Mouse (Mus musculus) limb, embryonic 10.5 days (tissue): Measurements from ENCODE around the gene Adpgk. TPM values are rescaled to one million over a fixed set of nuclear protein-coding genes. Genes with fewer than 3 reads are reported as not detected.

Experiments
- DNase-seq: peaks from one replicate; pipeline ENCODE4 v3.0.0-alpha.2; 2017; ENCODE audit warnings: low spot score
- H3K27ac ChIP-seq: fragments of 300-500 bp; sonication (generic); 2 replicates; pipeline ENCODE4 v1.5.1; 2016; ENCODE audit warnings: mild to moderate bottlenecking
- H3K27me3 ChIP-seq: fragments of 300-500 bp; sonication (generic); 2 replicates; pipeline ENCODE4 v1.6.1; 2016; ENCODE audit warnings: low read depth, mild to moderate bottlenecking; ENCODE audit not compliant: poor library complexity, severe bottlenecking
- H3K36me3 ChIP-seq: fragments of 300-500 bp; sonication (generic); 2 replicates; pipeline ENCODE4 v1.6.1; 2016; ENCODE audit warnings: mild to moderate bottlenecking, moderate library complexity
- H3K4me1 ChIP-seq: fragments of 300-500 bp; sonication (generic); 2 replicates; pipeline ENCODE4 v1.6.1; 2016
- H3K4me3 ChIP-seq: fragments of 300-500 bp; sonication (generic); 2 replicates; pipeline ENCODE4 v1.5.1; 2016; ENCODE audit warnings: mild to moderate bottlenecking, moderate library complexity
- H3K9me3 ChIP-seq: fragments of 300-500 bp; sonication (generic); replicated peaks from 2 replicates; pipeline ENCODE4 v1.6.1; 2016; ENCODE audit warnings: mild to moderate bottlenecking
- WGBS: fragments of 180-500 bp; shearing (Covaris S2); methylation state at CpG from one replicate; pipeline ENCODE4 v1.1.7; 2016; 5-methylcytosine and 5-hydroxymethylcytosine counted together
- polyA plus RNA-seq: library from polyadenylated mRNA; unstranded; fragments of >200 nt; fragmentation: Nextera tagmentation; extraction: Ambion mirVana; gene quantifications from 2 replicates; pipeline ENCODE4 v1.2.1, GENCODE M21; 2016

Gene Adpgk
- 45.8 and 46.9 TPM in 2 replicates for polyA plus RNA-seq

GRCm38 (mm10) chr9:59290957-59291687, at the start of gene Adpgk:
Adpgk (plus strand) TSS chr9:59291558.
- H3K27ac ChIP-seq, result peak within 1 kb of the TSS; percentile 96
- DNase-seq, result peak; percentile 97
- 3% methylated on average over 58 of the region's 58 CpGs for WGBS
- H3K36me3 ChIP-seq, result peaks cover 4% of the 10 kb centered on the region; the same call in 1 of the 2 replicates
- peaks cover 52% of the 10 kb centered on the region for H3K4me1 ChIP-seq
- no peaks in the 10 kb centered on the region for H3K27me3 ChIP-seq
- no peaks in the 10 kb centered on the region for H3K9me3 ChIP-seq
- peak within 1 kb of the TSS; percentile 97 for H3K4me3 ChIP-seq

- 57% methylated on average over 7 of the region's 7 CpGs for WGBS
- DNase-seq, result peak; percentile 29
- peaks cover 24% of the 10 kb centered on the region for H3K4me1 ChIP-seq
- H3K27me3 ChIP-seq, result no peaks in the 10 kb centered on the region
- no peak overlapping the region for H3K27ac ChIP-seq
- no peak overlapping the region for H3K4me3 ChIP-seq
- H3K9me3 ChIP-seq, result no peaks in the 10 kb centered on the region
- no peaks in the 10 kb centered on the region for H3K36me3 ChIP-seq
These were observed 46.2 kb upstream of the Adpgk start for GRCm38 (mm10) chr9:59245181-59245580.

GRCm38 (mm10) chr9:59246456-59247029, 44.8 kb upstream of the Adpgk start:
- DNase-seq, result peak; percentile 33
- WGBS, result 45% methylated on average over 6 of the region's 6 CpGs

GRCm38 (mm10) chr9:59249359-59249758, 42.0 kb upstream of the Adpgk start:
- no peaks in the 10 kb centered on the region for H3K36me3 ChIP-seq
- H3K27ac ChIP-seq, result no peak overlapping the region
- H3K9me3 ChIP-seq, result no peaks in the 10 kb centered on the region
- 86% methylated on average over 3 of the region's 3 CpGs for WGBS
- H3K4me3 ChIP-seq, result no peak overlapping the region
- DNase-seq, result no peak
- peaks cover 24% of the 10 kb centered on the region for H3K4me1 ChIP-seq
- H3K27me3 ChIP-seq, result no peaks in the 10 kb centered on the region

More at GRCm38 (mm10) chr9:59246456-59247029, 44.8 kb upstream of the Adpgk start:
- no peaks in the 10 kb centered on the region for H3K9me3 ChIP-seq
- no peaks in the 10 kb centered on the region for H3K36me3 ChIP-seq
- no peak overlapping the region for H3K4me3 ChIP-seq
- H3K4me1 ChIP-seq, result peaks cover 24% of the 10 kb centered on the region
- peak overlapping the region; percentile 59; the same call in 1 of the 2 replicates for H3K27ac ChIP-seq
- no peaks in the 10 kb centered on the region for H3K27me3 ChIP-seq

GRCm38 (mm10) chr9:59250272-59250671, 41.1 kb upstream of the Adpgk start:
- Histone ChIP-seq H3K4me3 (no peak overlapping the region), H3K27ac (no peak overlapping the region), H3K27me3 (no peaks in the 10 kb centered on the region), H3K9me3 (no peaks in the 10 kb centered on the region), H3K36me3 (no peaks in the 10 kb centered on the region), H3K4me1 (peaks cover 23% of the 10 kb centered on the region)
- DNase-seq, result no peak
- WGBS, result 66% methylated on average over 3 of the region's 3 CpGs

GRCm38 (mm10) chr9:59254716-59255421, 36.5 kb upstream of the Adpgk start:
- Histone ChIP-seq H3K27me3 (no peaks in the 10 kb centered on the region), H3K9me3 (no peaks in the 10 kb centered on the region), H3K4me3 (no peak overlapping the region), H3K4me1 (peaks cover 4% of the 10 kb centered on the region), H3K36me3 (no peaks in the 10 kb centered on the region), H3K27ac (no peak overlapping the region)
- 83% methylated on average over 5 of the region's 5 CpGs for WGBS
- DNase-seq, result no peak

GRCm38 (mm10) chr9:59259806-59260454, 31.4 kb upstream of the Adpgk start:
- WGBS, result 57% methylated on average over 9 of the region's 9 CpGs
- peak overlapping the region; percentile 73 for H3K27ac ChIP-seq

GRCm38 (mm10) chr9:59266332-59266731, 25.0 kb upstream of the Adpgk start:
- no peak overlapping the region for H3K4me3 ChIP-seq
- H3K36me3 ChIP-seq, result no peaks in the 10 kb centered on the region
- peaks cover 10% of the 10 kb centered on the region for H3K4me1 ChIP-seq
- 58% methylated on average over 6 of the region's 6 CpGs for WGBS
- no peaks in the 10 kb centered on the region for H3K27me3 ChIP-seq
- H3K9me3 ChIP-seq, result no peaks in the 10 kb centered on the region
- H3K27ac ChIP-seq, result no peak overlapping the region
- no peak for DNase-seq

More at GRCm38 (mm10) chr9:59259806-59260454, 31.4 kb upstream of the Adpgk start:
- H3K36me3 ChIP-seq, result no peaks in the 10 kb centered on the region
- no peak overlapping the region for H3K4me3 ChIP-seq
- no peak for DNase-seq
- no peaks in the 10 kb centered on the region for H3K27me3 ChIP-seq
- H3K9me3 ChIP-seq, result no peaks in the 10 kb centered on the region
- peaks cover 23% of the 10 kb centered on the region for H3K4me1 ChIP-seq

GRCm38 (mm10) chr9:59269728-59270127, 21.6 kb upstream of the Adpgk start:
- Histone ChIP-seq H3K27ac (no peak overlapping the region), H3K9me3 (no peaks in the 10 kb centered on the region), H3K27me3 (no peaks in the 10 kb centered on the region), H3K36me3 (no peaks in the 10 kb centered on the region), H3K4me1 (peaks cover 11% of the 10 kb centered on the region), H3K4me3 (no peak overlapping the region)
- 36% methylated on average over 5 of the region's 5 CpGs for WGBS
- DNase-seq, result peak; percentile 66

GRCm38 (mm10) chr9:59271081-59271480, 20.3 kb upstream of the Adpgk start:
- DNase-seq, result no peak
- no peak overlapping the region for H3K4me3 ChIP-seq
- 34% methylated on average over 4 of the region's 4 CpGs for WGBS

GRCm38 (mm10) chr9:59271711-59272110, 19.6 kb upstream of the Adpgk start:
- Histone ChIP-seq H3K9me3 (no peaks in the 10 kb centered on the region), H3K27me3 (no peaks in the 10 kb centered on the region), H3K36me3 (no peaks in the 10 kb centered on the region), H3K27ac (no peak overlapping the region), H3K4me1 (peaks cover 11% of the 10 kb centered on the region), H3K4me3 (no peak overlapping the region)
- WGBS, result 59% methylated on average over 6 of the region's 6 CpGs
- no peak for DNase-seq

More at GRCm38 (mm10) chr9:59271081-59271480, 20.3 kb upstream of the Adpgk start:
- Histone ChIP-seq H3K36me3 (no peaks in the 10 kb centered on the region), H3K9me3 (no peaks in the 10 kb centered on the region), H3K4me1 (peaks cover 11% of the 10 kb centered on the region), H3K27ac (no peak overlapping the region), H3K27me3 (no peaks in the 10 kb centered on the region)

GRCm38 (mm10) chr9:59273199-59273598, 18.2 kb upstream of the Adpgk start:
- Histone ChIP-seq H3K9me3 (no peaks in the 10 kb centered on the region), H3K27ac (no peak overlapping the region), H3K27me3 (no peaks in the 10 kb centered on the region), H3K36me3 (no peaks in the 10 kb centered on the region), H3K4me3 (no peak overlapping the region), H3K4me1 (peaks cover 11% of the 10 kb centered on the region)
- no peak for DNase-seq
